Mouse (Mus musculus): ENCODE results near the gene Fam107a.
A peak's percentile ranks its signal among the peaks of the same experiment; 100 is the strongest.
"Not testable (repeated sequence)": the region's sequence is repeated elsewhere in the genome, so short reads cannot be mapped to it uniquely, and the experiment has no call there.

The Fam107a gene

GRCm38 (mm10) chr14:8315169-8315568 is 2.7 kb downstream of the Fam107a start:
- DNase-seq = no peak

- peak in 1 of 2 experiments; percentile 17 for DNase-seq
Observed at GRCm38 (mm10) chr14:8314536-8314935, 3.3 kb downstream of the Fam107a start.

- no peak for DNase-seq
Observed at GRCm38 (mm10) chr14:8313877-8314276, 3.9 kb downstream of the Fam107a start.

- DNase-seq = no peak
Observed at GRCm38 (mm10) chr14:8309621-8310141, 8.1 kb downstream of the Fam107a start.

- no peak for DNase-seq
Observed at GRCm38 (mm10) chr14:8308650-8309049, 9.2 kb downstream of the Fam107a start.

GRCm38 (mm10) chr14:8306884-8307283 is 10.9 kb downstream of the Fam107a start:
- no peak for DNase-seq

- DNase-seq = no peak
Observed at GRCm38 (mm10) chr14:8305014-8305413, 12.8 kb downstream of the Fam107a start.

GRCm38 (mm10) chr14:8304082-8304481 is 13.7 kb downstream of the Fam107a start:
- no peak for DNase-seq

- DNase-seq = no peak
Observed at GRCm38 (mm10) chr14:8302687-8303086, 15.1 kb downstream of the Fam107a start.

GRCm38 (mm10) chr14:8300281-8300680 is 17.5 kb downstream of the Fam107a start:
- peak in 1 of 2 experiments; percentile 28 for DNase-seq

- no peak for DNase-seq
Observed at GRCm38 (mm10) chr14:8297889-8298293, 19.9 kb downstream of the Fam107a start.

- DNase-seq = no peak
Observed at GRCm38 (mm10) chr14:8294257-8294656, 23.6 kb downstream of the Fam107a start.

- peak; percentile 8 to 17 for DNase-seq
Observed at GRCm38 (mm10) chr14:8286595-8286994, 31.2 kb downstream of the Fam107a start.

GRCm38 (mm10) chr14:8283784-8284183 is 34.0 kb downstream of the Fam107a start:
- no peak for DNase-seq

- DNase-seq = not testable (repeated sequence)
Observed at GRCm38 (mm10) chr14:8271281-8271680, 46.5 kb downstream of the Fam107a start.

GRCm38 (mm10) chr14:8264378-8264777 is 53.4 kb downstream of the Fam107a start:
- no peak for DNase-seq

- DNase-seq = no peak
Observed at GRCm38 (mm10) chr14:8262242-8262641, 55.6 kb downstream of the Fam107a start.

- no peak for DNase-seq
Observed at GRCm38 (mm10) chr14:8260214-8260613, 57.6 kb downstream of the Fam107a start.

- no peak for DNase-seq
Observed at GRCm38 (mm10) chr14:8259166-8259565, 58.7 kb downstream of the Fam107a start, which contains the start of gene Acox2. Gene Acox2, minus strand, starts transcription at chr14:8259353.

- DNase-seq = no peak
Observed at GRCm38 (mm10) chr14:8258752-8259151, 59.1 kb downstream of the Fam107a start.

- no peak for DNase-seq
Observed at GRCm38 (mm10) chr14:8258335-8258627, 59.5 kb downstream of the Fam107a start.

GRCm38 (mm10) chr14:8257521-8258334 is 60.1 kb downstream of the Fam107a start:
- no peak for DNase-seq

- DNase-seq = no peak
Observed at GRCm38 (mm10) chr14:8256881-8257280, 60.9 kb downstream of the Fam107a start.

GRCm38 (mm10) chr14:8256072-8256471 is 61.8 kb downstream of the Fam107a start:
- DNase-seq = no peak

All from spleen, adult 18-20 months (tissue).